Mouse (Mus musculus) gastrocnemius, adult 2 months (tissue): ENCODE measurements around the gene Bmpr1a. TPM values are rescaled to one million over a fixed set of nuclear protein-coding genes. Genes with fewer than 3 reads are reported as not detected.
A peak's percentile ranks its signal among the peaks of the same experiment; 100 is the strongest.

Experiments used
- DNase-seq: peaks from one replicate; pipeline ENCODE4 v3.0.0; 2022
- H3K27ac ChIP-seq: fragments of 200-600 bp; 2 replicates; pipeline ENCODE4 v1.8.1; 2022; ENCODE audit warnings: mild to moderate bottlenecking
- H3K4me3 ChIP-seq: fragments of 200-600 bp; 2 replicates; pipeline ENCODE4 v1.8.1; 2022; ENCODE audit warnings: mild to moderate bottlenecking, moderate library complexity
- CTCF ChIP-seq: fragments of 200-600 bp; IDR thresholded peaks from 2 replicates; pipeline ENCODE4 v1.8.1; 2022; ENCODE audit warnings: antibody characterized with exemption, mild to moderate bottlenecking, moderate library complexity
- intact Hi-C: fragments of 180-260 bp; cut with DNase I; formaldehyde crosslinking; loops from one replicate; pipeline ENCODE4 v1.15.1; 2025
- total RNA-seq, 2 experiments: library from RNA; stranded (reverse); gene quantifications; 2 replicates each; pipeline ENCODE4 v1.2.3; 2021

Gene Bmpr1a
- total RNA-seq, 2 experiments from 2014 or later, result 49.4 to 54.1 TPM

- H3K27ac ChIP-seq, result peak overlapping the region; percentile 12; the same call in 1 of the 2 replicates
- no peak overlapping the region for H3K4me3 ChIP-seq
- no peak for TF ChIP-seq CTCF
These were observed 31.6 kb downstream of the Bmpr1a start for GRCm38 (mm10) chr14:34471591-34471990.

GRCm38 (mm10) chr14:34466291-34466690, 36.9 kb downstream of the Bmpr1a start:
- TF ChIP-seq CTCF, result no peak
- H3K4me3 ChIP-seq, result no peak overlapping the region
- intact Hi-C loops, result loop anchor here (5.0 kb wide), 1 partner anchor 36 kb away; the partner anchor contains the start of gene Bmpr1a
- DNase-seq, result no peak
- peak overlapping the region; percentile 69 for H3K27ac ChIP-seq

More at GRCm38 (mm10) chr14:34471591-34471990, 31.6 kb downstream of the Bmpr1a start:
- intact Hi-C loops, result no loop called here
- no peak for DNase-seq

DNA sequence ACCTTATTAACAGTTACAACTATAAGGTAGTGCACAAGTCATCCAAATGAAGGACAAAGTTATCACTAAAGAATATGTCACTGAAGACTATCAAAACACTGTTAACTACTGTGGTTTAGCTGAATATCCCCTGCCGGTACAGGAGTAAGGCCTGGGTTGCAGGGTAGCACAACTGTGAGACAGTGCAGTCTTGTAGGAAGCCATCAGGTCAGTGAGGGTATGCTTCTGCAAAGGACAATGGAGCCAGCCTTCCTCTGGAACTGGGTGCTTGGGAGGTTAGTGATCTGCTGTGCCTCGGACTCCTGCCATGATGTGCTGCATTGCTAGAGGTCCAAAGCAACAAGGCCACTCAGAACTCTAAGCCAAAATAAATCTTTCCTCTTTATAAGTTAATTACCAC, 43.8 kb downstream of the Bmpr1a start:
- H3K4me3 ChIP-seq, result no peak overlapping the region
- no peak for TF ChIP-seq CTCF
- peak overlapping the region; percentile 56; the same call in 1 of the 2 replicates for H3K27ac ChIP-seq
- no peak for DNase-seq
- intact Hi-C loops, result loop anchor here (2.0 kb wide), 1 partner anchor 89 kb away; no protein-coding TSS in a partner anchor

DNA sequence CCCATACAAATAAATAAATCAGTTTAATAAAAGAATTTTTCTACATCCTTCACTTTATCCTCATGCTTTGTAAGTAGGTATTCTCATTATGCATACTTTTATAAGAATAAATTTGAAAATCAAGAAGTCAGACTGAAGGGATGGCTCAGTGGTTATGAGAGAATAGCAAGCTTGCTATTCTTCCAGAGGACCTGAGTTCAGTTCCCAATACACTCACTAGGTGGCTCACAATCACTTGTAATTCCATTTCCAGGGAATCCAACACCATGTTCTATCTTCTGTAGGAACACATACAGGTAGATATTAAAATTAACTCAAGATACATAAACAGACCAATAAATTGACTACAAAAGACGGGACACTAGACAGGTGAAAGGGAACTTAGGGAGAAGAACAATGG, 44.3 kb downstream of the Bmpr1a start:
- peak; percentile 80 for TF ChIP-seq CTCF
- Histone ChIP-seq H3K4me3 (no peak overlapping the region), H3K27ac (peak overlapping the region; percentile 56; the same call in 1 of the 2 replicates)
- intact Hi-C loops, result loop anchor here (2.0 kb wide), 1 partner anchor 90 kb away; no protein-coding TSS in a partner anchor
- DNase-seq, result no peak

- no peak overlapping the region for H3K4me3 ChIP-seq
- TF ChIP-seq CTCF, result no peak
- DNase-seq, result no peak
- H3K27ac ChIP-seq, result peak overlapping the region; percentile 25; the same call in 1 of the 2 replicates
- intact Hi-C loops, result no loop called here
These were observed 48.9 kb downstream of the Bmpr1a start for GRCm38 (mm10) chr14:34454282-34454681.

DNA sequence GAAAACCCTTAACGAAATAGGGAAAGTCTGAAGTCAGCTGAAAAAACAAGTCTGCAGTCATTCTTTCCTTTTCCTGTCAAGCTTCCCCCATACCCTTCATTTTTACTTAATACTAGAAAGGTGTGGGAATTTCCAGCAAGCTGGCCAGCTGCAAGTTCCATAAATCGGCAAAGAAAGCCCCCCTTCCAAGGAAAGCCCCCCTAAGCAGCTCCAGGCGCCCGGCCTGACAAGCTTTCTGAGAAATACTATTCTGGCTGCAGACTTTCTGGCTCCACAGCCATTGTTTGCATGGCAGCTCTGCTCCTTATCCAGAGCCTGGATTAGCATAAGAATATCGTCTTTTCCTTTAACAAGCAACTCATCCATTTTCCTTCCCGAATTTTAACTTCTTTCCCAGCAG, 49.5 kb downstream of the Bmpr1a start:
- peak overlapping the region; percentile 25; the same call in 1 of the 2 replicates for H3K27ac ChIP-seq
- H3K4me3 ChIP-seq, result no peak overlapping the region
- peak; percentile 18 for DNase-seq
- no peak for TF ChIP-seq CTCF
- intact Hi-C loops, result no loop called here

- Histone ChIP-seq H3K4me3 (no peak overlapping the region), H3K27ac (no peak overlapping the region)
- intact Hi-C loops, result no loop called here
- DNase-seq, result no peak
- TF ChIP-seq CTCF, result no peak
These were observed 51.3 kb downstream of the Bmpr1a start for GRCm38 (mm10) chr14:34451872-34452271.

GRCm38 (mm10) chr14:34450451-34450850, 52.7 kb downstream of the Bmpr1a start:
- intact Hi-C loops, result no loop called here
- DNase-seq, result no peak
- no peak for TF ChIP-seq CTCF
- Histone ChIP-seq H3K27ac (no peak overlapping the region; the same call in 1 of the 2 replicates), H3K4me3 (no peak overlapping the region)

DNA sequence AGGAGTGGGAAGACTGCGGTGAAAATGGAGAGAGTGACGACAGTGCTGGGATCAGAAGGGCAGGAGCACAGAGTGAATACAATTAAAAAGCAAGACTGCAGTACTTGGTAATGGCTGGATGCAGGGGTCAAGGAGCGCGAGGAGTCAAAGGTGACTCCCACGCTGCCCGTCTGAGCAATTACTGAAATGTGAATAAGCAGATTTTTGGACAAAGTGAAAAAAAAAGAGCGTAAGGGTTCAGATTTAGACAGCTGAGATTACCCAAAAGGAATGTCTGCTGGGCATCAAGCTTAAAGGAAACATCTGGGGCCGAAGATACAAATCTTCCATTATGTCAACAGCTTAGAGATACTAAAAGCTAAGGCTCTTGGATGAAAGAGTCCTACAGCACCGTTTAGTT, 53.3 kb downstream of the Bmpr1a start:
- DNase-seq, result no peak
- intact Hi-C loops, result no loop called here
- Histone ChIP-seq H3K27ac (peak overlapping the region; percentile 43; the same call in 1 of the 2 replicates), H3K4me3 (no peak overlapping the region)
- TF ChIP-seq CTCF, result no peak

DNA sequence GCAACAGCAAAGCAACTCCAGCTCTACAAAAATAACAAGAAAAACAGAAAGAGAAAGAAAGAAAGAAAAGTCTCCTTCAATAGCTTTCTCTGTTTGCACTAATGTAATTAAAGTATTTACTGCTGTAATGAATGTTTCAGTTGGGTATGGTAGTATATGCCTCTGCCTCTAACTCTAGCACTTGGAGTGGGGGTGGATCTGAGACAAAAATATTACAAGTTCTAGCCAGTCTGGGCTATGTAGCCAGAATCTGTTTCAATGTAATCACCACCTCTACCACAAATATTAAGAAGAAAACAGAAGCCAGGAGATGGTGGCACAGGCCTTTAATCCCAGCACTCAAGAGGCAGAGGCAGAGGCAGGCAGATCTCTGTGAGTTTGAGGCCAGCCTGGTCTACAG, 54.7 kb downstream of the Bmpr1a start:
- H3K4me3 ChIP-seq, result no peak overlapping the region
- H3K27ac ChIP-seq, result peak overlapping the region; percentile 68
- DNase-seq, result no peak
- intact Hi-C loops, result no loop called here
- no peak for TF ChIP-seq CTCF

DNA sequence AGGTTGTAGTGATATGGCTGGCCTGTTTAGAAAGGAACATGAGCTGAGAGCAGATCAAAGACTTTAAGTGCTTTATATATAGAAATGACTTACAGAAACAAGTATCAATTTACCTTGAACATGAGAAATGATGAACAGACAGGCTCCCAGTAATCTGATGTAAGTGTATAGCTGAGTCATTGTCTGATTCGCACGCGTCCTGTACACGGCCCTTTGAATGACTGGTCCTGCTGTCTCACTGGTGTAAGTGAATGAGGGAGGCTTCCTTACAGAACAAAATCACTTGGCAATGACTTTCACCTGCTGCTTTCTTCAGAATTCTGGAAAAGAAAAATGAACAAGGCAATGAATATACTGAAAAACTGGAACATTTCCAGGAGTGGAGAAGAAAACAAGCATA, 55.5 kb downstream of the Bmpr1a start:
- no peak for TF ChIP-seq CTCF
- H3K27ac ChIP-seq, result peak overlapping the region; percentile 68
- intact Hi-C loops, result no loop called here
- H3K4me3 ChIP-seq, result no peak overlapping the region
- DNase-seq, result no peak

- intact Hi-C loops, result no loop called here
These were observed 56.5 kb downstream of the Bmpr1a start for GRCm38 (mm10) chr14:34446624-34447023.

DNA sequence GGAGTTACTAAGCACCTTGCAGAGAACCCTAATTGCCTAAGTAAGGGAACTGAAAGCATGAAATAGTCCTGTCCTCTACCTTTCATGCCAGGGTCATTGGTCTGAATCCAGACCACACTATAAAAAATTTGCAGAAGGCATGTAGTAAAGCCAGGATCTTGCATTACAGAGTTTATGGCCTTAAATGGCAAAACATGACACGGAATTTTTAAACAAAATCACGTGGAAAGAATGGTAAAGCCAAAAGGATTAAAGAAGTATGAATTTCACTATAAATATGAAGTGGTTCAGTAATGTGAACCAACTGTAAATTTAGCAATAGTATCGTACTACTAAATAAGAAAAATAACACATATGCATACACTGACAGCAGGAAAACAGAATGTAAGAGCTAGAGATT, 57.8 kb downstream of the Bmpr1a start:
- peak overlapping the region; percentile 82 for H3K27ac ChIP-seq
- intact Hi-C loops, result no loop called here
- DNase-seq, result no peak
- H3K4me3 ChIP-seq, result 0 out of 2 replicates have a peak overlapping the region, but pooled peaks have one; percentile 3
- no peak for TF ChIP-seq CTCF

More at GRCm38 (mm10) chr14:34446624-34447023, 56.5 kb downstream of the Bmpr1a start:
- DNase-seq, result no peak
- TF ChIP-seq CTCF, result peak; percentile 30
- Histone ChIP-seq H3K4me3 (no peak overlapping the region), H3K27ac (no peak overlapping the region)

DNA sequence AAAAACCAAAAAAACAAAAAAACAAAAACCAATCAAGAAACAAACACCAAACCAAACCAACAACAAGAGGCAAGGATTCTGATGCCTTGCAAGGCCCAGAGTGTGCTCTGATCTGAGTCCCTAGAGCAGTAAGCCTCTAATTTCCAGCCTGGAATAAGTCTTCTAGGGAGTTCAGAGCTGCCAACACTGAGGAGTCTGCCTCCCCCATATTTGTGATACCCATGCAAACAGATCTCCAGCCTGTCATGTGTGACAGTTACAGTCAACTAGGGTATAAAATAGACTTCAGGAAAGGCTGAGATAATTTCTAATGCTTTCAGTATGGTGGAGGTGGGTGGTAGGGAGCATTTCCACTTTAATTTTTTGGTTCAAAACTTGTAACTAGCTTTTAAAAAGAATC, 58.2 kb downstream of the Bmpr1a start:
- TF ChIP-seq CTCF, result no peak
- intact Hi-C loops, result loop anchor here (5.0 kb wide), 1 partner anchor 102 kb away; no protein-coding TSS in a partner anchor
- Histone ChIP-seq H3K27ac (peak overlapping the region; percentile 82), H3K4me3 (0 out of 2 replicates have a peak overlapping the region, but pooled peaks have one; percentile 18)
- no peak for DNase-seq
